Mouse (Mus musculus) embryo, embryonic 11 days (tissue): ENCODE measurements around the gene Gjb1.
"Not testable (repeated sequence)": the region's sequence is repeated elsewhere in the genome, so short reads cannot be mapped to it uniquely, and the experiment has no call there.

ENCODE experiments used
- DNase-seq: peaks from one replicate; pipeline ENCODE4 v3.0.0-alpha.2; 2015

The Gjb1 gene

DNA sequence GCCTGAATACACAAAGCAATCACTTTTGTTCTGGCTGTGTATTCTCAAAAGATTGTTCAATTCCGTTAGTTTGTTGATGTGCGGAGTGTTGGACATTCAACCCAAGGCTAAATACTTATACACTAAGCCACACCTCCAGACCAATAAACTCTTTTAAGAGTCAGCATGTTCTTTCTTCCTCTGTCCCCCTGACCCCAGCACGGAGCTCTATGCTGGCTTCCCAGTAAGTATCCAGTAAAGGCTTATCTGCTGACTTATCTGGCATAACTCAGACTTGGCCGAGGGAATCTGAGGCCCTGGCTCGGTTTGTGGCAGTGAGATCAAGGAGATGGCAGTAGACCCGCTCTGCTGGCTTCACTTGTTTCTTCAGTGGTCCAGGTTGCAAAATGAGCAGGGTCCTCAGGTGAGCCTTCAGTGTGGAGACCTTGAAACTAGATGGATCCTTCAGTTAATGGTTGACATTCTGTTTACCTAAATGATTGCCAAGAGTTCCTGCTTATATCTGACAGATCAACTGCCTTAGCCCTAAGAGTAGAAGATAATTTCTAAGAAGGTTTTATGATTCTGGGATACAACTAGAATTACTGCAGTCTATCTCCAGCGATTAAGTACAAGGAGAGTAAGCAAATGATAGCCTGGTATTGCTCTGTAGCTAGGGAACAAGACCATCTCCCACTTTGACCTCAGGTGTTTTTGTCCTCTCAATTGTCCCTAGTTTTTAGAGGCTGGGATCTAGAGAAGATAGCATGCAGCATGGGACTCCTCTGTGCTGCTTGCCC lies at the start of gene Gjb1:
Gjb1 (plus strand) TSS at position 189 of the 779 bp plus-strand sequence.
- DNase-seq = no peak

DNA sequence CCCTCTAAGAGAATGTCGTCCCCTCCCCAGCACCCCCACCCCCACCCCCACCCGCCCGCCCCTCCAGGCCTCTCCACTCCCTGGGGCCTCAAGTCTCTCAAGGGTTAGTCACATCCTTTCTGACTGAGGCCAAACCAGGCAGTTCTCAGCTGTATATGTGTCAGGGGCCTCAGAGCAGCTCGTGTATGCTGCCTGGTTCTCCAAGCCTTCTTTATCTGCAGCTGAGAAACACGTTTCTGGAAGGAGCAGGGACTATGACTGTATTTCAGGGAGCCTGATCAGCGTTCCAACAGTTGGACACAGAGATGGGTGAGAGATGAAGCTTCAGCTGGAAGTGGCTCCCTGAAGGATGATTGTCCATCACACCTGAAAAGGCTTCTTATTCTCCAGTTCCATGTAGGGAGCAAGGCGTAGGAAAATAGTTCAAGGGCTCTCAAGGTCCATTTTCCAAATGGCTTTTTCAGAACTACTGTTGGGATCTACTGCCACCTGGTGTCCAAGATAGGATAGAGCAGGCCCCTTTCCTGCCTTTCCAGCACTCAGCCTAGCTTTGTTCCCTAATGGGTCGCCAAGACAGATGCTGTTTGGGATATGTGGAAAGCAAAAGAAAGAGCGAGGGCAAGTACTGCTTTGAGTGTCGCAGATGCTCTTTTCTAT lies 46.7 kb upstream of the Gjb1 start:
- DNase-seq = peak; percentile 76

DNA sequence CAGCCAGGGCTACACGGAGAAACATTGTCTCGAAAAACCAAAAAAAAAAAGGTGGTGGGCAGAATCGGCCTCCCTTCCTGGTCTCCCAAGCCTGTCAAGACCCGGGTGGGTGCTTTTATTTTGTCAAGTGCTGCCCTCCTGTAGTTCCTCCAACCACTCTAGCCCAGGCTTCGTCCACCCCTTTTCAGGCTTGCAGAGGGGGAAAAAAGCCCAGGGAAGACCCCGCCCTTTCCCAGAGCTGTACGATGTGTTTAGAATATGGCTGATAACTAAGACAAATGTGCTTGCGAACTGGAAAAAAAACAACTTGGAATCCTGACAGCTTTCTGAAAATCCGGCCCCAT lies 44.2 kb upstream of the Gjb1 start:
- DNase-seq = no peak

DNA sequence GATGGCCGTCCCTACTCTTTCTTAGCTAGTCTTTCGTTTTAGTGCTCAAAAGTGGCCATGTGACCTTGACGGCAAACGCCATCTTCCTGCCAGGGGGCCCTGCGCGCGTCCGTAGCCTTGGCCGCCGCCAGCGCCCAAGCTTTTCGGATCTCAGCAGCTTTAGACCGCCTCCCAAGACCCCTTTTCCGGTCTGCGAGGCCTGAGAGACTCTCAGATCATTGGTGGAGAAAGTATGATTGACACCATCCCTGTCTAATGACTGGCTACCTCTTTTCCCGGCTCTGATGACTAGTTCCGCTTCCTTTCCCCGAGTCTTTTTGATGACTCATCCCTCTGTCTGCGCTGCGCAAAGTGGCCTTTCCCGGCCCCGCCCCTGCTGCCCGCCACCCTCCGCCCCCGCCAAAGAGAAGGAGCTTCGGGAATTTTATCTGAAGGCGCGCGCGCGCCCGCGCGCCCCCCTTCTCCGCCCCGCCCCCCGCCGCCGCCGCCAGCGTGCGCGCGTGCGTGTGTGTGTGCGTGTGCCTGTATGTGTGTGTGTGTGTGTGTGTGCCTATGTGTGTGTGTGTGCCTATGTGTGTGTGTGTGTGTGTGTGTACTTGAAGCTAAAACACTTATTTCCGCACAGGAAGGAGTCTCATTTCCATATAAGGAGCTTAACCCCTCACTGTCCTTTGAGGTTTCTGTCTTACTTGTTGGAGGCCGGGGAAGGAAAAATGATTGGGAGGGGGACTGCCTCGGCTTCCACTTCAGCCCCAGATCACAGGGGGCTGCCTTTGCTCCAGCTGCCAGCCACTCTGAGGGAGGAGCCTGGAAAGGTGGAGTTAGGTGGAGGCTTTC lies 43.6 kb upstream of the Gjb1 start:
- DNase-seq = peak; percentile 91

DNA sequence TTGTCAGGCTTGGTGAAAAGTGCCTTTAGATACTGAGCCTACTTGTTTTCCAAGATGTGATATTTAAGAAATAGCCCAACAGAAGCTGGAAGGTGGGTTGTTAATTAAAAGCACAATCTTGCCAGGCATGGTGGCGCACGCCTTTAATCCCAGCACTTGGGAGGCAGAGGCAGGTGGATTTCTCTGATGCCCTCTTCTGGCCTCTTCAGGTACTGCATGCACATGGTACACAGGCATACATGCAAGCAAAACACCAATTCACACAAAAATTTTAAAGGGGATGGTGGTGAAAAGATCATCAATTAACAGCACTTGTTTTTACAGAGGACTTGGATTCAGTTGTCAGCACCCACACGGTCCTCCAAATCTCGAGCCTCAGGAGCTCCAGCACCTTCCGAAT lies 41.6 kb upstream of the Gjb1 start:
- no peak for DNase-seq

DNA sequence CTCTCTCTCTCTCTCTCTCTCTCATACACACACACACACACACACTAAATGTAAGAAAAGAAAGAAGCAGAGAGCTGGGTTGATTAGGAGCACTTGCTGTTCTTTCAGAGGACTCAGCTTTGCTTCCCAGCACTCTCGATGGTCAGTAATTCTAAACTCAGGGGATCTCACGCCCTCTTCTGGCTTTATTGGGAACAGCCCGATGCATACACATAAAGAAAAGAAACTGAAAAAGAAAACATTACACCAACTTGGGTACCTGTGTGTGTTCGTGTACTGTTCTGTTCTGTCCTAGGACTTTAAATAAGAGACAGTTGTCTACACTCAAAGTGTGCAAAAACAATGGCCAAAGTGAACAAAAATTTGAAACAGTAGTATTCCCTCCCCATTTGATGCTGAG lies 37.5 kb upstream of the Gjb1 start:
- no peak for DNase-seq

DNA sequence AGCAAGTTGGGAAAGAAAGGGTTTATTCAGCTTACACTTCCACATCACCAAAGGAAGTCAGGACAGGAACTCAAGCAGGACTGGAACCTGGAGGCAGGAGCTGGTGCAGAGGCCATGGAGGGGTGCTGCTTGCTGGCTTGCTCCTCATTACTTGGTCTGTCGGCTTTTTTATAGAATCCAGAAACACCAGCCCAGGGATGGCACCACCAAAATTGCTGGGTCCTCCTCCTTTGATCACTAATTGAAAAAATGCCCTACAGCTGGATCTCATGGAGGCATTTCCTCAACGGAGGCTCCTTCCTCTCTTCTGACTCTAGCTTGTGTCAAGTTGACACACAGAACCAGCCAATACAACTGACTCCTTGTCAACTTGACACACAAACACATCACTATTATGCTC lies 33.3 kb upstream of the Gjb1 start:
- DNase-seq = not testable (repeated sequence)

DNA sequence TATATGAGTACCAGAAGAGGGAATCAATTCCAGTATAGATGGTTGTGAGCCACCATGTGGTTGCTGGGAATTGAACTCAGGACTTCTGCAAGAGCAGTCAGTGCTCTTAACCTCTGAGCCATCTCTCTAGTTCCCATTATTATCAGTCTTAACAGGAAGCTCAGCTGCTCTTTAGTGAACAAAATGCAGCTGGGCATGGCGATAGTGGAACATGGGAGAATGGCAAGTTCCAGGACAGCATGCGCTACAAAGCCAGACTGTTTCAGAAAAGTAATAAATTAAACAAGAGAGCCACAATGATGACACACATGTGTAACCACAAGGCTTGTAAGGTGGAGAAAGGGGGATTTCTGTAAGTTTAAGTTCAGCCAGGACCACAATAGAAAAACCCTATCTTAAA lies 30.7 kb upstream of the Gjb1 start:
- DNase-seq = no peak

DNA sequence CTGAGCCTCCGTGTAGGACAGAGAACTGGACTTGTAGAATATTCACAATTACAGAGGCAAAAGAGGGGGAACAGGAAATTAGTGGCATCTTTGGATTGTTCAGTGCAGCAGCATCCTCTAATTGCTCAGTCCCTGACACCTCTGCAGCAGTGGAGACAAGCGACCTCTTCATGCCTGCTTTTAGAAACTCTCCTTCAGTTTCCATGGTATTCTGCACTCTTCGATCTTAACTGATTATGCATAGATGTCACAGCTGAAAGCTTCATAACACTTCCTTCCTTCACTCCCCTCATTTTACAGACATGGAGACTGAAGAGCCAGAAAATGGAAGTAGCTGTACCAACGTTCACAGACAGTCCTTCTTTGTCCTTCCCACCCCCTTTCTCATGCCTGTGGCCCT lies 29.7 kb upstream of the Gjb1 start:
- no peak for DNase-seq

DNA sequence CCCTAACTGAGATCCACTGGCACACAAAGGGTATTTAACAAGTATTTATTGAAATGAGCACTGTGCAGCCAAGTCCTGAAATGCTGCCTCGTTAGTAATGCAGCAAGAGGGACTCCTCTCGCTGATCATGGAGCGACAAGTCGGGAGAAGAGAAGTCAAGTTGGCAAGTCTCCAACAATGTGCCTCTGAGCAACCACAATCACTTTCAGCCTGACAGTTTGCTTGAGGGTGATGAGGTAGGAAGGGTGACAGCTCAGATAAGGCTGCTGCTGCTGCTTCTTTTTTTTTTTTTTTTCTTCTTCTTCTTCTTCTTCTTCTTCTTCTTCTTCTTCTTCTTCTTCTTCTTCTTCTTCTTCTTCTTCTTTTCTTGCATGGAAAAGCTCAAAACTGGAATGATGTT lies 25.0 kb upstream of the Gjb1 start:
- no peak for DNase-seq

DNA sequence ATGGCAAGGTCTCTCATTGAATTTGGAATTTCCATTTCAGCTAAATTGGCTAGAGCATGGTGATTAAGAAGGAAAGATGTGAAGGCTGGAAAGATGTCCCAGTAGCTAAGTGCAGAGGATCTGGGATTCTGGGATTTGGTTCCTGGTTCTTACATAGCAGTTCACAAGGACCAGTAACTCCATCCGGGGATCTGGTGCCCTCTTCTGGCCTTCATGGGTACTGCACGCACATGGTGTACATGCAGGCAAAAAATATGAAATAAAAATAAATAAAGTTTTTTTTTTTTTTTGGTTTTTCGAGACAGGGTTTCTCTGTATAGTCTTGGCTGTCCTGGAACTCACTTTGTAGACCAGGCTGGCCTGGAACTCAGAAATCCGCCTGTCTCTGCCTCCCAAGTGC lies 17.3 kb upstream of the Gjb1 start:
- not testable (repeated sequence) for DNase-seq

DNA sequence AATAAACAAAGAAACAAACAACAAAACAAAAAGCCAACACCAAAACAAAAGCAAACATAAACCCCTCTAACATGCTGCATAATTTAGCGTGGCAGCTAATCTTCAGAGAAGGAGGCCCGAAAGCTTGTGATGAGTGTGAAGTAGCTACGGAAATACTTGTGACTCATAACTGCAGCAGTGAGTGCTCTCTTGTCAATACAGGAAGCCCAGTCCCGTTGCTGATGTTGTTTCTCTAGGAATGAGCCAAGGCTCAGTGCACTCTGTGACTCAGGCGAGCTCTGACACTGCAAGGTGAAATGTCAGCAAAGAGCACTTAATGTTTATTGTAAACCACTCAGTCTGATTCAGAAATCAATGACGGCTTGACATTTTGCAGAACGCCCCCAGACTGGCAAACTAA lies 7.2 kb upstream of the Gjb1 start:
- DNase-seq = no peak

DNA sequence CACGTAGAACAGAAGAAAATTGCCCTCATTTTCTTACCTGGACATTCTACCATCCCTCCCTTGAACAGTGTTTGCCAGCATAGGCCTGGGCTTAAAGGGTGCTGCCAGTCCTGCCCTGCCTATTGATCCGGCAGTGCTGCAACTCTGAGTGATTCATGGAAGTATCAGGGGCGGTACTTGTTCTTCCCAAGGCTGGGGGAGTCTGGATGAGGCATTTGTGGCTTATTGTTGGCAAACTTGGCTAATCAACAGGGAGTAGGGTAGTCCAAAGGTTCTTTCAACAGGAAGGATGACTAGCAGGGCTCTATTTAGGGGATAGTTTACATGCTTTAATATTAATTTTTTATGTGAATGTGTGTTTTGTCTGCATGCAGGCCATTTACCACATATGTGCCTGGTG lies 5.6 kb upstream of the Gjb1 start:
- DNase-seq = no peak

DNA sequence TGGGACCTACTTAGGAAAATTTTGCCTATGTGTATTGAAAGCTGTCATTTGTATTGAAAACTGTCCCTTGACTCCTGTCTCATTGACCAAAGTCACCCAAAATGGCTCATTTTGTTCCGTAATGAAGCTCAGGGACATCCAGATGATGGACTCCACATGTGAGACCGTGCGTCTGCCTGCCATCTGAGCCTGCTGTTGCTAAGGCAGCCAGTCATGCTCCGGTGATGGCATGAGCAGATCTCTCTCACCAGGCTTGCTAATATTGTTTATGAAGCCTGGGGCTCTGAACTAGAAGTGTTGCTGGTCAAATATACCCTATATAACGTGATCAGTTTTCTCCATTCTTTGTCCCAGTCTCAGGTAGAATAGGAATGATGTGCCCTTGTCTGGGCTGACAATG lies 3.2 kb upstream of the Gjb1 start:
- DNase-seq = no peak

DNA sequence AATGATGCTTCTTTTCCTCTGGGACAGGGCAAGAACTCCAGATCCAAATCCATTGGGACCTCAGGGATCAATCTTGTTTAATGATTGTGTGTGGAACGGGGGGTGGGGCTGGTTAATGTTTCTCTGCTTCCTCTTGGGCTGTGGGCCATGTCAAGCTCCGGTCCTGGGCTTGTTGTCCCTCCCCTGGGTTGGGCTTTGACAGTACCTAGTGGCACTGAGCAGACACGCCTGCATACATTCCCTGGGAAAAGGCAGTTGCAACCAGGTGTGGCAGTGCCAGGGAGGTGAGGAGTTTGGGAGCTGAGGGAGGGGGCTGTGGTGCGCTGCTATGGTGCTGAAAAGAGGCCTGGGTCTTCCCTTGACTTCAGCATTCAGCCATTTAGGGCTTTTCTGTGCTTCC lies 898 bp downstream of the Gjb1 start:
- DNase-seq = no peak

DNA sequence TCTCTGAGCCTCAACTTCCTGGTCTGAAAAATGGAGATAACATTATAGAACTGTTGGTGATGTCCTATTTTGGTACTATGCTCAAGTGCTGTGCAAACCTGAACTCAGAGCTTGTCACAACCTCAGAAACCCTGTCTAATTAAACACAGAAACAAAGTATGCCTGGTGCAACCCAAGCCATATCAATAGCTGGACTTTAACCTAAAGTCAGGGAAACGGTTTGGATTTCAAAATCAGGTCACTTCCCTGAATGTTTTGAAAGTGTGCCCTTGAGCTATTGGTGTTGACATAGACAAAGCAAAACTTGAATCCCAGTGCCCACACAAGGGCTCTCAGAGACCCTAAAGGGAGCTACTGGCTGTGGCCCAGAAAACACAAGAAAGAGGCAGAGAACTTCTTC lies 3.6 kb downstream of the Gjb1 start:
- no peak for DNase-seq

DNA sequence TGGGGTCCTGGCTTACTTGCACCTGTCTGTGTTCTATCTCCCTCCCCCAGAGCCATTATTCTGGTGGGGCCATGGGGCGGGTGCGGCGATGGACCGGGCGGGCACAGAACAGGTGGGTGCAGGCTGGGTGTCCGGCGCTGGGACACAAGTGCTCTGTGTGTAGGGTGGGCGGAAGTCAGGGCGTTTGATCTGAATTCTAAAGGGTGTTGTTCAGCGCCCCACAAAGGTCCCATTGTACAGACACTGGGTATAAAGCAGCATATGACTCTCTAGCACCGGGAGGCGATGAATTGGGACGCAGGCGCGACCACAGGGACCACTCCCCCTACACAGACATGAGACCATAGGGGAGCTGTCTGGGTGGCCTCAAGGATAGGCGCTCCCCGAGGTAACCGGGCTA lies 7.3 kb downstream of the Gjb1 start:
- DNase-seq = no peak

DNA sequence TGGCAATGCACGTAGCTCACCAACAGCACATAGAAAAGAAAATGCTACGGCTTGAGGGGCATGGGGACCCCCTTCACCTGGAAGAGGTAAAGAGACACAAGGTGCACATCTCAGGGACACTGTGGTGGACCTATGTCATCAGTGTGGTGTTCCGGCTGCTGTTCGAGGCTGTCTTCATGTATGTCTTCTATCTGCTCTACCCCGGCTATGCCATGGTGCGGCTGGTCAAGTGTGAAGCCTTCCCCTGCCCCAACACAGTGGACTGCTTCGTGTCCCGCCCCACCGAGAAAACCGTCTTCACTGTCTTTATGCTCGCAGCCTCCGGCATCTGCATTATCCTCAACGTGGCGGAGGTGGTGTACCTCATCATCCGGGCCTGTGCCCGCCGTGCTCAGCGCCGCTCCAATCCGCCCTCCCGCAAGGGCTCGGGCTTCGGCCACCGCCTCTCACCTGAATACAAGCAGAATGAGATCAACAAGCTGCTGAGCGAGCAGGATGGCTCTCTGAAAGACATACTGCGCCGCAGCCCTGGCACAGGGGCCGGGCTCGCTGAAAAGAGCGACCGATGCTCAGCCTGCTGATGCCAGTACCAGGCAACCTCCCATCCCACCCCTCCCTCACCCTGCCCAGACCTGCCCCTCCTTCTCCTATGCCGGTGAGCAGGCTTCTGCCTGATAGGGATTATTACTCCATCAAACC lies 8.4 kb downstream of the Gjb1 start:
- no peak for DNase-seq

DNA sequence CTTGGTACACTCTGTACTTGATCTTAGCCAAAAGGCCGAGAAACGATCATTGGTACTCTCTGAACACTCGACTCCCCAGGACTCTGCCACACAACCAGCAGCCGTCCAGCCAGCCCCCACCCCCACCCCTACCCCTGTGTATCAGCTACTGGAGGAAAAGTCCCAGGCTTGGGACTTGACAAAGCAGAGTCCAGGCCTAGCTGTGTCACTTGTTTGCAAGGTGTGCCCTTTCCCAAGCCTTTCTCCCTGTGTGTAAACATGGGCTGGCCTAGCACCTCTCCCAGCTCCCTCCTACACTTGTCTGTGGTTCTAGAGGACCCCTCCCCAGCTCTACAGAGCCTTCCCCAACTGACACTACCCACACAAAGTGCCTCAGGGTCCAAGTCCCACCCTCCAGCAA lies 10.0 kb downstream of the Gjb1 start:
- DNase-seq = no peak

DNA sequence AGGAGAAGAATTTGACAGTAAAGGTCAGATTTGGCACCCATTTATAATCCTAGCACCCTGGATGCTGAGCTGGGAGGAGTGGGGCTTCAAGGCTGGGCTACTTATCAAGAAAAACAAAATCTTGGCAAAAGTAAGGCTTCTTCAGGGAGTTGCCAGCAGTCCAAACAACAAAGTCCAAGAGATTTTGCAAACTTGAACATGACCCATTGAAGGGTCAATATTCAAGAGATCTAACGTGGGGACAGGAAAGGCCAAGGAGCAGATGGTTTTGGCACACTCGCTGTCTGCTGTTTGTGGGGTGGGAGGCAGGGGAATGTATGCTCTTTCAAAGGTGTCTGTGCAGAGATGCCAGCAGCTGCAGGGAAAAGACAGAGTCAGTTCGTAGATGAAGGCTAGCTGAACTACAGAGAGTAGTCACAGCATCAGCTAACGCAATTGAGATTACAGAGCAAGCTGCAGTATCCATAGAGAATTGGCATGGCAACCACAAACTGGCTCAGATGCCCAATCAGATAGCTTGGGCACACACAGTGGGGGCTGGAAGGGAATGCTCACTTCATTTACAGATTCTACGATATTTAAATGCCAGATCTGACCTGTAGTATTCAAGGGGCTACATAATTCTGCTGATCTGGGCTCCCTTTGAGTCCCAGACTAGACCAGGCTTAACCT lies 12.8 kb downstream of the Gjb1 start:
- DNase-seq = no peak

DNA sequence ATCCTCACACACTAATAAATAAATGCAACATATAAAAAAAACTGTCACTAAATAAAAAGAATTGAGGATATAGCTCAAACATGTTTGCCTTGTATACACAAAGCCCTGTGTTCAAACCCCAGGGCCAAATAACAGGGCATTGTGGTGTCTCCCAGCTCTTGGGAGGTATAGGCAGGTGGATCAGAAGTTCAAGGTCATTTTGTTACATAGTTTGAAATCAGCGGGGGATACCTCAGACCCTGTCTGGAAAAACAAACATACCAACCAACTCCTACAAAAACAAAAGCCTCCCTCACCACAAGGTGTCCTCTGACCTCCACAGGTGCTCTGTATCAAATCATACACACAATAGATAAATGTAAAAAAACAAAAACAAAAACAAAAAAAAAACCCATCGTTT lies 18.2 kb downstream of the Gjb1 start:
- DNase-seq = no peak

DNA sequence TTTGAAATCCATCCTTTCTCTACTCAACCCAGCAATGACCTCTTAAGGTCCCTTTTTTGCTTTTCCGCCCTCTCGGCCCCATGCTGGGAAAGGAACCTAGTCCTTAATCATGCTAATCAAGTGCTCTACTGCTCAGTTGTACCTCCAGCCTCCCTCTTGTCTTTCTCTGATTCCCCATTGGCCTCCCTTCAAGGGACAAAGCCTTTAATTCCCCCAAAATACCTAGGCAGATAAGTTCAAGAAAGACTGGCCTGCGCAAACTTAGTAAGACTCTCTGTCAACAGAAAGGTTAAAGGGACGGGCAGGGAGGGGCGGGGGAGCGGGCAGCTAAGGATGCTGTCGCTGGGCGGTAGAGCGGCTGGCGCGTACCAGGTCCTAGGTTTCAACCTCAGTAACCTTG lies 20.3 kb downstream of the Gjb1 start:
- DNase-seq = no peak
